Mouse (Mus musculus): ENCODE results near the gene Jkamp. TPM values are rescaled to one million over a fixed set of nuclear protein-coding genes. Genes with fewer than 3 reads are reported as not detected.

Jkamp gene
- total RNA-seq, 1 experiment = 33.2 TPM

- DNase-seq (ENCODE audit: low read depth, low spot score) = peak; percentile 68
- no peaks in the 10 kb centered on the region for H3K9me3 ChIP-seq (ENCODE audit: control insufficient read depth, insufficient read depth, low read depth, low read length)
- peaks cover 0 to 2% of the 10 kb centered on the region in 2 experiments; a peak in 1 of 4 replicates for H3K4me1 ChIP-seq (ENCODE audit: control insufficient read depth in 2 of 2, insufficient read depth in 2 of 2, low read length in 2 of 2, poor library complexity in 1 of 2)
- in situ Hi-C loops (cut with MboI; ENCODE audit: low sequenced_read_pairs in 2 of 2, unreplicated experiment in 2 of 2) = loop anchor here (5.0 to 25.0 kb wide), 3 partner anchors 140 to 333 kb away; partner anchors contain the start of gene Lrrc9 (in 1 of the 2)
- H3K36me3 ChIP-seq (ENCODE audit: control insufficient read depth, insufficient read depth, low read length, poor library complexity, severe bottlenecking) = peaks cover 2% of the 10 kb centered on the region; the same call in 1 of the 2 replicates
- TF ChIP-seq ZC3H11A (IDR thresholded peaks at IDR 0.05; ENCODE audit: borderline replicate concordance, low read depth, low read length) = peak; percentile 95
- TF ChIP-seq ZNF384 (IDR thresholded peaks at IDR 0.05; ENCODE audit: low read depth, low read length) = no peak
- no peak for TF ChIP-seq MAFK (IDR thresholded peaks at IDR 0.05; ENCODE audit: insufficient read depth, low read depth, low read length)
- no peak for TF ChIP-seq HCFC1 (IDR thresholded peaks at IDR 0.05; ENCODE audit: borderline replicate concordance, insufficient read depth, low read length)
- H3K27ac ChIP-seq (ENCODE audit: insufficient read depth, low read depth, low read length, poor library complexity, severe bottlenecking) = no peak overlapping the region
- H3K9ac ChIP-seq (ENCODE audit: insufficient read depth, low read depth, low read length, poor library complexity, severe bottlenecking) = no peak overlapping the region
- H3K4me3 ChIP-seq (ENCODE audit: insufficient read depth in 1 of 2, low read depth in 1 of 2, low read length in 2 of 2, poor library complexity in 1 of 2, severe bottlenecking in 1 of 2) = no peak overlapping the region
Observed at GRCm38 (mm10) chr12:72104525-72105281, 19.3 kb downstream of the Jkamp start.

- no peak overlapping the region for H3K4me3 ChIP-seq (ENCODE audit: insufficient read depth in 1 of 2, low read depth in 1 of 2, low read length in 2 of 2, poor library complexity in 1 of 2, severe bottlenecking in 1 of 2)
- H3K36me3 ChIP-seq (ENCODE audit: control insufficient read depth, insufficient read depth, low read length, poor library complexity, severe bottlenecking) = no peaks in the 10 kb centered on the region
- no peak overlapping the region for H3K27ac ChIP-seq (ENCODE audit: insufficient read depth, low read depth, low read length, poor library complexity, severe bottlenecking)
- TF ChIP-seq ZC3H11A (IDR thresholded peaks at IDR 0.05; ENCODE audit: borderline replicate concordance, low read depth, low read length) (no peak), ZNF384 (IDR thresholded peaks at IDR 0.05; ENCODE audit: low read depth, low read length) (no peak), HCFC1 (IDR thresholded peaks at IDR 0.05; ENCODE audit: borderline replicate concordance, insufficient read depth, low read length) (no peak), CHD2 (IDR thresholded peaks at IDR 0.05; ENCODE audit: low read depth, low read length) (no peak), MAFK (IDR thresholded peaks at IDR 0.05; ENCODE audit: insufficient read depth, low read depth, low read length) (no peak)
- no peak overlapping the region for H3K9ac ChIP-seq (ENCODE audit: insufficient read depth, low read depth, low read length, poor library complexity, severe bottlenecking)
- H3K9me3 ChIP-seq (ENCODE audit: control insufficient read depth, insufficient read depth, low read depth, low read length) = no peaks in the 10 kb centered on the region
- in situ Hi-C loops (cut with MboI; ENCODE audit: low sequenced_read_pairs in 2 of 2, unreplicated experiment in 2 of 2) = loop anchor here in 1 of 2 experiments (25.0 kb wide), 1 partner anchor 322 kb away; the partner anchor contains the start of gene Lrrc9
- peaks cover 0 to 5% of the 10 kb centered on the region in 2 experiments; a peak in 2 of 4 replicates for H3K4me1 ChIP-seq (ENCODE audit: control insufficient read depth in 2 of 2, insufficient read depth in 2 of 2, low read length in 2 of 2, poor library complexity in 1 of 2)
- no peak for DNase-seq (ENCODE audit: low read depth, low spot score)
Observed at GRCm38 (mm10) chr12:72115126-72115525, 29.7 kb downstream of the Jkamp start.

GRCm38 (mm10) chr12:72115686-72116345 lies 30.4 kb downstream of the Jkamp start:
- DNase-seq (ENCODE audit: low read depth, low spot score) = peak; percentile 45
- Histone ChIP-seq H3K9ac (ENCODE audit: insufficient read depth, low read depth, low read length, poor library complexity, severe bottlenecking) (peak overlapping the region; percentile 56; the same call in 1 of the 2 replicates), H3K4me1 (ENCODE audit: control insufficient read depth in 2 of 2, insufficient read depth in 2 of 2, low read length in 2 of 2, poor library complexity in 1 of 2) (peaks cover 0 to 5% of the 10 kb centered on the region in 2 experiments; a peak in 2 of 4 replicates), H3K36me3 (ENCODE audit: control insufficient read depth, insufficient read depth, low read length, poor library complexity, severe bottlenecking) (no peaks in the 10 kb centered on the region), H3K27ac (ENCODE audit: insufficient read depth, low read depth, low read length, poor library complexity, severe bottlenecking) (peak overlapping the region; percentile 24; the same call in 1 of the 2 replicates), H3K4me3 (ENCODE audit: insufficient read depth in 1 of 2, low read depth in 1 of 2, low read length in 2 of 2, poor library complexity in 1 of 2, severe bottlenecking in 1 of 2) (peak overlapping the region; percentile 45 to 69), H3K9me3 (ENCODE audit: control insufficient read depth, insufficient read depth, low read depth, low read length) (no peaks in the 10 kb centered on the region)
- in situ Hi-C loops (cut with MboI; ENCODE audit: low sequenced_read_pairs in 2 of 2, unreplicated experiment in 2 of 2) = loop anchor here in 1 of 2 experiments (25.0 kb wide), 1 partner anchor 321 kb away; the partner anchor contains the start of gene Lrrc9
- TF ChIP-seq HCFC1 (IDR thresholded peaks at IDR 0.05; ENCODE audit: borderline replicate concordance, insufficient read depth, low read length) (no peak), ZNF384 (IDR thresholded peaks at IDR 0.05; ENCODE audit: low read depth, low read length) (no peak)

GRCm38 (mm10) chr12:72129203-72129602 lies 43.8 kb downstream of the Jkamp start:
- H3K9ac ChIP-seq (ENCODE audit: insufficient read depth, low read depth, low read length, poor library complexity, severe bottlenecking) = no peak overlapping the region
- H3K4me3 ChIP-seq (ENCODE audit: insufficient read depth in 1 of 2, low read depth in 1 of 2, low read length in 2 of 2, poor library complexity in 1 of 2, severe bottlenecking in 1 of 2) = no peak overlapping the region
- no peak for TF ChIP-seq CHD2 (IDR thresholded peaks at IDR 0.05; ENCODE audit: low read depth, low read length)
- no peak for TF ChIP-seq MAFK (IDR thresholded peaks at IDR 0.05; ENCODE audit: insufficient read depth, low read depth, low read length)
- no peak for TF ChIP-seq HCFC1 (IDR thresholded peaks at IDR 0.05; ENCODE audit: borderline replicate concordance, insufficient read depth, low read length)
- TF ChIP-seq ZC3H11A (IDR thresholded peaks at IDR 0.05; ENCODE audit: borderline replicate concordance, low read depth, low read length) = no peak
- no peak for TF ChIP-seq ZNF384 (IDR thresholded peaks at IDR 0.05; ENCODE audit: low read depth, low read length)
- no peaks in the 10 kb centered on the region for H3K4me1 ChIP-seq (ENCODE audit: control insufficient read depth in 2 of 2, insufficient read depth in 2 of 2, low read length in 2 of 2, poor library complexity in 1 of 2)
- H3K36me3 ChIP-seq (ENCODE audit: control insufficient read depth, insufficient read depth, low read length, poor library complexity, severe bottlenecking) = no peaks in the 10 kb centered on the region
- no peak for DNase-seq (ENCODE audit: low read depth, low spot score)
- no peaks in the 10 kb centered on the region for H3K9me3 ChIP-seq (ENCODE audit: control insufficient read depth, insufficient read depth, low read depth, low read length)
- H3K27ac ChIP-seq (ENCODE audit: insufficient read depth, low read depth, low read length, poor library complexity, severe bottlenecking) = no peak overlapping the region
- in situ Hi-C loops (cut with MboI; ENCODE audit: low sequenced_read_pairs in 2 of 2, unreplicated experiment in 2 of 2) = no loop called here
